Mouse (Mus musculus) ovary, postnatal 14 days (tissue): ENCODE measurements around the gene A830018L16Rik.

ENCODE experiments used
- DNase-seq: peaks from one replicate; pipeline ENCODE4 v3.0.0; 2022; ENCODE audit warnings: low spot score

Gene A830018L16Rik

DNA sequence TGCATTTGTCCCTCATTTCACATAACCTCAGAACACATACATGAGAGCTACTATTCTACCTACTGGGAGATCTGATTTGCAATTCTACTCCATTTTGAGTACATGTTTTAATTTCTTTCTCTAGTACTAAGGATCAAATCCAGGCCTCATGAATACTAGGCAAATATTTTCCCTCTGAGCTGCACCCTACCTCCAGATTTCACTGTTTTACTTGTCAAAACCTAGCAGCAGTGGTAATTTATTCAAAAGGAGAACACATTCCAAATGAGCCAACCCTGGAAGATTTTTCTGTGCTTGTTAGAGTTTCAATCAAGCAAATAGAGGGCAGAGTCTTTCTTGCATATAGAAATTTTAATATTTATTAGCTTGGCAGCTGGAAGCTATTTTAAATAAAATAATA, 238.9 kb downstream of the A830018L16Rik start:
- no peak for DNase-seq

DNA sequence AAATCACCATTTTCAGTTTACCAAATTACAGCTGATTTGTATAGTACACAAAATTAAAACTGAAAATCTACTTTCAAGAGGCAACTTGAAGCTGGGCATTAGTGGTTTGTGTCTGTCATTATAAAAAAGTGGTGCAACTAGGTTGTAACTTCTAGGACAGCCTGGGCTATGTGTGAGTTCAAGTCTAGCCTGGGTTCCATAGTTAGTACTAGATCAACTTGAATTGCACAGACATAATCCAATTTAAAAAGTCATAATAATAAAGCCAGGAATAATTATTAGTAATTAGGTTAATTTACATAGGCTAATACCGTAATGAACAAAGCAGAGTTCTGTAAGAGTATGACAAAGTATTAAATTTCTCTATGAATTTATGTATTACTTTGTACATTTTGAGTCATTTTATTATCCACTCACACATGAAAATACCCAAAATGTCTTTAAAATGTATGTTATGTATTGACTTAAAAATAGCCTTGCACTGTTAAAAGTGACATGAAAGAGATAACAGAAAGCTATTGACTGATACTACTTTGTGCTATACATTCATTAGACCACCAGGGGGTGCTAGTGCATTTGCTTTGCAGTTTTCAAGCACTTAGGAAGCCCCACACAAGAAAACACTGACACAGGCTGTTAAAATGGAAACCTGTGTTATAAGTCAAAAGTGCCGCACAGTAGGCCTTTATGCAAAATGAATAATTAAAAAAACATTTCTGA, 243.6 kb downstream of the A830018L16Rik start:
- DNase-seq: peak; percentile 38

GRCm38 (mm10) chr1:11658061-11658625, 244.2 kb downstream of the A830018L16Rik start:
- no peak for DNase-seq

DNA sequence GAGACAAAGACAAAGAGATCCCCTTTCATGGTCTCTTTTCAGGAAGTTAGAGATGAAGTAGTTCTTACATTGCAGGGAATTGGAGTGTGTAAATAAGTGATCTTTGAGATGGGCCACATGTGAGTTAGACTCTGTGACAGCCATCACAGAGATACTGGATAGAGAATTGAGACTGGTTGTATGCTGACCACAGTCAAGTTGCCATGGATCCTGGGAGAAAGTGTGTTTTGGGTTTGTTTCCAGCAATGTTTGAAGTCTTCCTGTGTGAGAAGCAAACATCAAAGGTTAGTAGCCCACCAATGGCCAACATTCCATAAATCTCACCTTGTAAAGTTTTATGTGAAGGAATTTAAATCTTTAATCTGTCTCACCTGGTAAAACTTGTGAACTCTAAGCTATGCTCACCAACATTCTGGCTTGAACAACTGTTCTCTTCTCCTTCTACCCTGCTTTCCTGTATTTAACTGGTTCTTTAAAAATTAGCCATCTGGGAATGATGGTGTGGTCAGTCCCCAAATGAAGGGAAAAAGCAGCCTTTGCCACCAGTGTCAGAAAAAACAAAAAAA, 330.9 kb downstream of the A830018L16Rik start:
- no peak for DNase-seq

DNA sequence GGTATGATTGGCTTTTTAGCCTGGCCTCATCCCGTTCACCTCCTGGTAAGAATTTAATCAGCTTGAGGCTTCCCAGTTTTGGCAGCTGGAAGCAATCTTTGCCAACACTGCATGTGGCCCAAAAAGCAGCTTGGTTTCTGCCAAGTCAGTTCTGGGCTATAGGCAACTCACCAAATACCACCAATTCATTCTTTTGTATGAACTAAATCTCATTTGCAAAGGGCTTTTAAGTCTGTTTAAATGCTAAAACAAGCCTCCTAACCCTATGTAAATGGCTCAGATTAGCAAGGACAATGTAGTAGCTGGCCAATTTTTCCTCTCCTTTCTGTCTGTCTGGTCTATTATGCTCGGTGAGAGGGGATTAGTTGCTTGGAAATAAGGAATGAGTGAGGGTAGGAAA, 334.5 kb downstream of the A830018L16Rik start:
- no peak for DNase-seq

GRCm38 (mm10) chr1:11750065-11750464, 336.2 kb downstream of the A830018L16Rik start:
- DNase-seq: no peak

DNA sequence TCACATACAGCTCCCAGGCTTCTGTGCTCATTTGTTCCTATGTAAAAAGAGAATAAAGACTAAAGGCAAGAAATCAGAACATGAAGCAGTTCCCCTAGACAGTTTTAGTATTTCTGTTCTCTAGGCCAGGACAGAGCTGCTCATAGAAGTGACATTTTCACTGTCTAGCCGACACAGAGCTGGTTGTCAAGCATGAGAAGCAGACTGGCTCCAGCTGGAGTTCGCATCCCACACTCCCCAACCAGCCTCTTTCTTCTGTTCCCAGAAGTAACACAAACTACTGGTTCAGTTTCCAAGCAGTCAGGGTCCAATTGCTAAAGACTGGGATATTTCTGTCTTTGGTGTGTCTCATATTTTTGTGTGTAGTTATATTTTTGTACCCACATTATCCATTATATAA, 336.7 kb downstream of the A830018L16Rik start:
- no peak for DNase-seq

- DNase-seq: no peak
Observed at GRCm38 (mm10) chr1:11751996-11752395, 338.1 kb downstream of the A830018L16Rik start.

- no peak for DNase-seq
Observed at GRCm38 (mm10) chr1:11788264-11788663, 374.4 kb downstream of the A830018L16Rik start.

GRCm38 (mm10) chr1:11792820-11793219, 378.9 kb downstream of the A830018L16Rik start:
- DNase-seq: no peak

- no peak for DNase-seq
Observed at GRCm38 (mm10) chr1:11795666-11796065, 381.8 kb downstream of the A830018L16Rik start.

GRCm38 (mm10) chr1:11872847-11873246, 458.9 kb downstream of the A830018L16Rik start:
- DNase-seq: no peak

GRCm38 (mm10) chr1:11873573-11873972, 459.7 kb downstream of the A830018L16Rik start:
- no peak for DNase-seq

DNA sequence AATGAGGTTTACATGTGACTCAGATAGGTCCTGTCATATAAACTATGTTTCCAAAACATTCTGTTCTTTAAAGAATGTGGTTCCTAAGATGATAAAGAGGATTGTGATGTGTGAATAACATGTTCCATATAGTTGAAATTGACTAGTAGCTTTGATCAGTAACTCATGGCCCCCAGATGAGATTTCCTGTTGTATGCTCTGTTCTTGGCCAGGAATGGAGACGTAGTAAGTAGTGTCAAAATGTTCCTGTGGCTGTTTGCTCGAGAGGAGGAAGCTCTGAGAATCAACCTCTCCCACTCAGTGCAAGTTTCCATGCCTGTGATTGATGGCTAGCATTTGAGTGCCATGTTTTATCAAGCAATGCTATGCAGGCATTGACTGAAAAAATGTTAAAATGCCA, 467.8 kb downstream of the A830018L16Rik start:
- no peak for DNase-seq

GRCm38 (mm10) chr1:11895715-11896114, 481.8 kb downstream of the A830018L16Rik start:
- no peak for DNase-seq

DNA sequence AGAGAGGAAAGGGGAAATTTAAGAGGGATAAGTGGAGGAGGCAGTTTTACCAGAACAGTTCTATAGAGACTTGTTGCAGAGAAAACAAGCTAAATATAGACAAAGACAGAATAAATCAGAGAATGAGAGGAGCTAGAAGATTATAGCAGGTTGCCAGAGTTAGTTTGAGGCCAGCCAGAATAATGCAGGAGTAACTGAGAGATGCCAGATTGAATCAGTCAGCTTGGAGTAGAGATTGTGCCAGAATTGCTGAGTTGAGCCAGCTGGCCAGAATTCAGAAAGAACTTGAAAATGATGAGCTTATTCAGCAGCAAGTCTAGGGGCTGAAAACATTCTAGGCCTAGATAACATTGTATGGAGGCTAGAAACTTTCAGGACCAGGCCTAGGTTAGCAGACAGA, 502.0 kb downstream of the A830018L16Rik start:
- DNase-seq: no peak

DNA sequence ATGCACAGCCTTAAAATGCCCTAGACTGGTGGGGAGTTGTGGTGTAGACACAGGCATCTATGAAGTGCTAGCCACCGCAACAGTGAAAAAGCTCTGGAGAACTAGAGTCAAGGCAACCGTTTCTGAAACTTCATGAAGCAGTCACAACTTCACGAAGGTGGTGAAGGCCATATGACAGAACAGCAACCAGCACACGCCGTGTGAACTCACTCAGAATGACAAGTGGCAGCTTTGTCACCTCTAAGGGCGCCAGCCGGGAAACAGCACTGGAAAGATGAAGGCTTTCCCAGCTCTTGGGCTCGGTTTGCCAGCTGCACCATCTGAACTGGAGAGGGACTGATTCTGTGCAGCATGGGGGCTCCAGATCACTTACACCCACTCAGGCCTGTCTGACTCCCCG, 523.1 kb downstream of the A830018L16Rik start:
- no peak for DNase-seq

- no peak for DNase-seq
Observed at GRCm38 (mm10) chr1:11959421-11960206, 545.7 kb downstream of the A830018L16Rik start.

GRCm38 (mm10) chr1:11982590-11983136, 568.8 kb downstream of the A830018L16Rik start:
- no peak for DNase-seq

- no peak for DNase-seq
Observed at GRCm38 (mm10) chr1:11990011-11990410, 576.1 kb downstream of the A830018L16Rik start.

DNA sequence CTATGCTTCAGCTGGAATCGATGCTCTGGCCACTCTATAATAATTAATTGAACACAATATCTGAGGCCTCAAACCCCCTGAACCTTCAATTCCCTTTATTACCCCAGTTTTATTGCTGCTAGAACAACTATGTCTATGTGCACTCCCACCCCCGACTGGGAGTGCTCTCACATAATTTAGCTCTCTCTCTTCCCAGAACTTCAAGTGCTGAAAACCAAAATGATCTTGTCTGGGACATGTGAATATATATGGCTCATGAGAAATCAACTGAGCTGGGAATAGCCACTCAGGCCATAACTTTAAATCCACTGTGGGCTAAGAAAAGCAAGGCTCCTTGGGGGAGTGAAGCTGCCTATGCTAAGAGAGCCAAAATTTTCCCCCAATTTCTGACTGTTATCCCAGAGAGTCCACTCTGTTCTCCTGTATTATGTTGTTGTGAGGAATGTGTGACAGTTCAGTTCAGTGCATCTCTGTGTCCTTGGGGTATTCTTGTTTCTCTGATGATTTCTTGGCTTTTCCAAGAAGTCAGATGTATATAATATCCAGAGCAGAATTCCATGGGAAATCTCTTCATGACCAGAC, 582.5 kb downstream of the A830018L16Rik start:
- DNase-seq: no peak

DNA sequence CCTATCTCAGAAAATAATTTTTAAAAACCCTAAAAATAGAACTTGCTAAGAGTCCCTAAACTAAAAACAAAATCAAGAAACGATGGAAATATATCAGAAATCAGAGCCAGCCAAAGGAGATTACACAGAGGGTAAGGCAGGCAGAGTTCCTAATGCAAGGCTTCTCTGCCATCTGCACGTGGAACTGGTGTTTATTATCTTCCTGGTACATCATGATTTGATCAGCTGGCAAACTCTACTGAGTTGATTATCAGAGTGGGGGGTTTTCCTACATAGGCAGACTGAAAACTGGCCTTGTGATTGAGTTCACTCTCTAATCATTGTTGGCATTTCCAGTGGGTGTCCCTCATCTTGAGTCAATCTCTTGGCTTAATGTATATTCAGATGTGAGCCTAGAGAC, 583.7 kb downstream of the A830018L16Rik start:
- no peak for DNase-seq
